Mouse (Mus musculus) embryonic facial prominence, embryonic 10.5 days (tissue): ENCODE data around the gene Enox1. TPM values are rescaled to one million over a fixed set of nuclear protein-coding genes. Genes with fewer than 3 reads are reported as not detected.

Experiments
- DNase-seq: peaks from one replicate; pipeline ENCODE4 v3.0.0-alpha.2; 2017; ENCODE audit warnings: low spot score
- H3K27ac ChIP-seq: fragments of 300-500 bp; sonication (generic); replicated peaks from 2 replicates; pipeline ENCODE4 v1.5.1; 2016; ENCODE audit warnings: mild to moderate bottlenecking
- H3K27me3 ChIP-seq: fragments of 300-500 bp; sonication (generic); replicated peaks from 2 replicates; pipeline ENCODE4 v1.6.1; 2016; ENCODE audit warnings: low read depth, mild to moderate bottlenecking; ENCODE audit not compliant: poor library complexity, severe bottlenecking
- H3K36me3 ChIP-seq: fragments of 300-500 bp; sonication (generic); replicated peaks from 2 replicates; pipeline ENCODE4 v1.6.1; 2016; ENCODE audit warnings: mild to moderate bottlenecking, moderate library complexity
- H3K4me1 ChIP-seq: fragments of 300-500 bp; sonication (generic); 2 replicates; pipeline ENCODE4 v1.6.1; 2016
- H3K4me3 ChIP-seq: fragments of 300-500 bp; sonication (generic); 2 replicates; pipeline ENCODE4 v1.5.1; 2016; ENCODE audit warnings: mild to moderate bottlenecking, moderate library complexity
- H3K9me3 ChIP-seq: fragments of 300-500 bp; sonication (generic); 2 replicates; pipeline ENCODE4 v1.6.1; 2016; ENCODE audit warnings: mild to moderate bottlenecking
- WGBS: fragments of 180-500 bp; shearing (Covaris S2); methylation state at CpG from one replicate; pipeline ENCODE4 v1.1.7; 2016; 5-methylcytosine and 5-hydroxymethylcytosine counted together
- polyA plus RNA-seq: library from polyadenylated mRNA; unstranded; fragments of >200 nt; fragmentation: Nextera tagmentation; extraction: Ambion mirVana; gene quantifications from 2 replicates; pipeline ENCODE4 v1.2.1, GENCODE M21; 2016

Gene Enox1
- polyA plus RNA-seq, 1 experiment from 2014 or later, result 9.1 TPM

DNA sequence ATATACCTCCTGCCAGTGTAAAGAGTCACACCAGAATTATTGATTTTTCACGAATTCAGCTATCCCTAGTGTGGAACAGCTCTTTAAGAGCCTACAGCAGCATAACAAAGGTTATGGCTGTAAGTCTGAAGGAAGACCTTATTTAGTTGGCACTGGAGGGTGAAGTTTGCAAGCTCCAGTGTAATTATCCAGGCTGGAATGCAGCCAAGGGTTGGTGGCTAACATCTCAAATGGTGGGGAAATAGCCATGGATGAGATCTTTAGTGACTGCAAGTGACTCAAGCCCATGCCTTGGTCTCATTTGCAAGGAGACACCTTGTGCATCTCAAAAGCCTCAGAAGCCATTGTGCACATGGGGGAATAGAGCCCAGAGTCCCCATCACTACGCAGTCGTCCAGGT, 5.9 kb downstream of the Enox1 start:
- no peaks in the 10 kb centered on the region for H3K36me3 ChIP-seq
- no peak for DNase-seq
- H3K27ac ChIP-seq, result no peak overlapping the region
- WGBS, result 89% methylated on average over 3 of the region's 3 CpGs
- H3K4me3 ChIP-seq, result no peak overlapping the region
- H3K27me3 ChIP-seq, result peaks cover 10% of the 10 kb centered on the region; the same call in 1 of the 2 replicates
- no peaks in the 10 kb centered on the region for H3K9me3 ChIP-seq
- peaks cover 3% of the 10 kb centered on the region; the same call in 1 of the 2 replicates for H3K4me1 ChIP-seq

DNA sequence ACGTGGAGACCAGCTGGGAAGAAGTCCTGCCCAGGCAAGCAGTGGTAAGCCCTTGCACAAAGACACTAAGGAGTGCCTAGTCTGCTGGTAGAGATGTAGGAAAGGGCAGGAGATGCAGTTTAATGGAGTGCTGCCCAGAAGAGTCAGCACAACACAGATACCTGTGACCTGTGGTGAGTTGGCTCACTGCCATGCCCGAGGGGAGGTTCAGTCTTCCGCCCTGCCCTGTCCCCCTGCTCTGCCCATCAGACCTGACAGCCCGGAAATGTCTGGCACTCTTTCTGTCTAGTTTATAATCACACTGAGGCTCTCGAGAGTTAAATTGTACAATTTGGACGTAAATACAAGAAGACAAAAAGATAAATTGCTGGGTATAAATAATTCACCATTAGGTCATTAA, 7.8 kb downstream of the Enox1 start:
- no peak overlapping the region for H3K4me3 ChIP-seq
- H3K36me3 ChIP-seq, result no peaks in the 10 kb centered on the region
- H3K9me3 ChIP-seq, result no peaks in the 10 kb centered on the region
- H3K4me1 ChIP-seq, result no peaks in the 10 kb centered on the region
- no peak for DNase-seq
- WGBS, result 88% methylated on average over 6 of the region's 6 CpGs
- H3K27ac ChIP-seq, result no peak overlapping the region
- no peaks in the 10 kb centered on the region for H3K27me3 ChIP-seq

DNA sequence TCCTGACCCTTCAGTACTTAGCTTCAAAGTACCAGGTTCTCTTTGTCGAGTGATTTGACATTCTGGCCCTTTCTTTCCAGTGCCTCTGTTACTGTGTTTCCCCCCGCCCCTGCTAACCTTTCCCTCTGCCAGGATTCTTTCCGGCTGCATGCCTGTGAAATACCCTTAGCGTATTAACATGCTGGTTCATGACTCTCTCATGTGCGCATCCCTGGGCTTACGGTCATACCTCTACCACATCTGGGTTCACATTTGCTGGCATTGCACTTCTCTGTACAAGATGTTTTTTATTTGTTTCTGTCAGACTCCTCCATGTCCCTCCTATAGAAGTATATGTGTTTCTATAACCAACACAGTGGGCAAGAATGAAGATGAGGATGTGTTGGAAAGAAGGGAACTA, 11.6 kb downstream of the Enox1 start:
- no peak overlapping the region for H3K27ac ChIP-seq
- no peaks in the 10 kb centered on the region for H3K9me3 ChIP-seq
- 89% methylated on average over 6 of the region's 6 CpGs for WGBS
- H3K4me3 ChIP-seq, result no peak overlapping the region
- H3K4me1 ChIP-seq, result no peaks in the 10 kb centered on the region
- H3K36me3 ChIP-seq, result no peaks in the 10 kb centered on the region
- H3K27me3 ChIP-seq, result no peaks in the 10 kb centered on the region
- DNase-seq, result no peak

DNA sequence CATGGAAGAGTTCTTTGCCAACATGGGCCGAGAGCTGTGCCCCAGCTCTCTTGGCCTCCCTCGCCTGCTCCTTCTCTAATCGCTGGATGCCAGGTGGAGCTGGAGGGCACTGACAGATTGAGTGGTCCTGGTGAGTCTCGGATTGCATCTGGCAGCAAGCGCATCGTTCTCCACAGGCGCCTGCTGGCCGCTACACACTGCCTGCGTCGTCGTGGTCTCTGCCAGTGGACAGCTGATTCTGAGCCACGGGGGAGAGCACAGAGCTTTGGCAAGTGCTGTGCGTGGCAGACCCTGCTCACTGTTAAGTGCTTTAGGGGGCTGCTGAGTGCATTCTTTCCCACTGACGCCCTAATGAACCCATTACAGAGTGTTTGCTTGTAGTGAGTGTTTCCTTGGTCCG, 17.9 kb downstream of the Enox1 start:
- no peak for DNase-seq
- Histone ChIP-seq H3K27me3 (no peaks in the 10 kb centered on the region), H3K4me3 (no peak overlapping the region), H3K4me1 (no peaks in the 10 kb centered on the region), H3K9me3 (no peaks in the 10 kb centered on the region), H3K36me3 (no peaks in the 10 kb centered on the region), H3K27ac (no peak overlapping the region)
- WGBS, result 81% methylated on average over 15 of the region's 15 CpGs

DNA sequence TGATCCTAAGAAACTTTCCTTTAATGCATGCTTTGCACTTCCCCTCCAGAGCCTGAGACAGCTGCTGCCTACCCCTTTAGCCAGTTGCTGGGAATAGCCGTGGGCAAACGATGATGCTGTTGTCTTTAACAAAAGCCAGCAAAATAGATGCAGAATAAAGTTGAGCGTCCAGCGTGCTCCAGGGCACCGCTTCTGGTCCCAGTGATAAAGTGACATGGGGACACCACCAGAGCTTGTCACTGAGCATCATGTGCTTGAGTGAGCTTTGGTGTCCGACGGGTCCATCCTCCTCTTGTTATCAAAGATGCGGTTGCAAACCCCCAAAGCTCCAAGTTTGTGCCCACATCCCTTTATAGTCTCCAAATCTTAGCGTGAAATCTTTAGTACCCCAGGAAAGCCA, 18.4 kb downstream of the Enox1 start:
- Histone ChIP-seq H3K27me3 (no peaks in the 10 kb centered on the region), H3K27ac (no peak overlapping the region), H3K4me3 (no peak overlapping the region), H3K4me1 (no peaks in the 10 kb centered on the region), H3K36me3 (no peaks in the 10 kb centered on the region), H3K9me3 (no peaks in the 10 kb centered on the region)
- no peak for DNase-seq
- WGBS, result 91% methylated on average over 9 of the region's 9 CpGs

DNA sequence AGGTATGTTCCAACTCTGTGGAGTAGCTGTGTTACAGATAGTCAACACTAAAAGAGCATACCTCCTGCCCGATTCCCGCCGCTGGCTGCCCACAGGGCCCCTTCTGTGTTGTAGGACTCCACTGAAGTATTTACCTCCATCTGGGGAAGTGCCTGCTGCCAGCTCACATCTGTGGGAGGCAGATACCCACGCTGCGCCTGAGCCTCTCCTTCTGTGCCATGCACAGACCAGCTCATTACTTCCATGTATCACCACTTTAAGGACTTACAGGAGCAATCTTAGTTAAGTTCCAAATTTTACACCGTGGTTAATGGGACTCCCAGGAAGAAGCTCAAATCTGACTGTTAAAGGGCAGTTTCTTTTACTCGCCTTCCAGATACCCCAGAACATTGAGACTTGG, 23.7 kb downstream of the Enox1 start:
- H3K4me3 ChIP-seq, result no peak overlapping the region
- DNase-seq, result no peak
- H3K27ac ChIP-seq, result no peak overlapping the region
- 91% methylated on average over 7 of the region's 7 CpGs for WGBS
- H3K36me3 ChIP-seq, result no peaks in the 10 kb centered on the region
- H3K27me3 ChIP-seq, result no peaks in the 10 kb centered on the region
- H3K4me1 ChIP-seq, result 0 out of 2 replicates have a peak, but pooled peaks cover 6% of the 10 kb centered on the region
- H3K9me3 ChIP-seq, result no peaks in the 10 kb centered on the region

DNA sequence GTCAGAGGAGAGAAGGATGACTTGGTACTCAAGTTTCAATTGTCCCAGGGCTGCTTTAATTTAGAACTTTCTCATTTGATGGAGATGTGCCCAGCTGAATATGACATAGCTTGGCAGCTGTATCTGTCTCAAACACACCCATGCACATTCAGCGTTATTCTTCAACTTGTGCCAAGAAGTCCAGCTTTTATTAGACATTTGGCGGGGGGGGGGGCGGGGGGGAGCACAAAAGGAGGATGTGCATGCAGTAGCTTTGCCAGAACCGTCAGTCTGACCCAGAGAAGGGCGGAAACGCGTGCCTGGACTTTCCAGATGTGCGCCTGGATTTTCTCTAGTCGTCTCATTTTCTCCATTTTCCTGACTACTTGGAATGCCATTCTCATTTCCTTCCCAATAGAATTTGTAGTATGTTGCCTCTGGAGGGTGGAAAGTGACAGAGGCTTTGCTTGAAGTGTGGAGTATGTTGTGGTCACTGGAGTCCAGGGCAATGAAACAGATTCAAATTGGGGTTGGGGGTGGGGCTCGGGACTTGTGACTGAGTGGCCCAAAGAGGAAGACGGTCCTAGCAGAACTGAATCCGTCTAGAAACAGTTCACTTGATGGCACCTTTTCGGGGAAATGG, 24.3 kb downstream of the Enox1 start:
- no peaks in the 10 kb centered on the region for H3K27me3 ChIP-seq
- no peak overlapping the region for H3K4me3 ChIP-seq
- 0 out of 2 replicates have a peak, but pooled peaks cover 6% of the 10 kb centered on the region for H3K4me1 ChIP-seq
- DNase-seq, result no peak
- H3K27ac ChIP-seq, result no peak overlapping the region
- H3K9me3 ChIP-seq, result no peaks in the 10 kb centered on the region
- WGBS, result 81% methylated on average over 13 of the region's 13 CpGs
- H3K36me3 ChIP-seq, result no peaks in the 10 kb centered on the region

DNA sequence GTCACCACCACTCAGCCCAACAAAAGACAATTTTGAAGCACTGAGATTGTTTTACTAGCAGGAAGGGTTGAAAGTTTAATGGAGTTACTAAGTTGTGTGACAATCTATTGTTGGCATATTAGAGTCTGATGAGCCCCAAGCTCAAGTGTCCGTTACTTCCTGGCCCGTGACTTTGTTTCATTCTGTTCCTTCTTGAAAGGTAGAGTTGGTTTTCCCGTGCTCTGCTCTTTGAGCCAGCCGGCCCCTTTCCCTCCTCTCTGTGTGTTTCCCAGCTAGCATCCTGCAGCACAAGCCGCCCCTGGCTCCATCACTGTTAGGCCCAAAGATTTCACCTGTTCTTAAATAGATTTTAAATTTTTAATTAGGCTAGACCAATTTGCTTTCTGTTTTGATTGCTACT, 26.9 kb downstream of the Enox1 start:
- H3K27me3 ChIP-seq, result no peaks in the 10 kb centered on the region
- H3K9me3 ChIP-seq, result no peaks in the 10 kb centered on the region
- H3K4me1 ChIP-seq, result 0 out of 2 replicates have a peak, but pooled peaks cover 6% of the 10 kb centered on the region
- no peak overlapping the region for H3K4me3 ChIP-seq
- no peak overlapping the region for H3K27ac ChIP-seq
- no peak for DNase-seq
- no peaks in the 10 kb centered on the region for H3K36me3 ChIP-seq
- 89% methylated on average over 5 of the region's 5 CpGs for WGBS

DNA sequence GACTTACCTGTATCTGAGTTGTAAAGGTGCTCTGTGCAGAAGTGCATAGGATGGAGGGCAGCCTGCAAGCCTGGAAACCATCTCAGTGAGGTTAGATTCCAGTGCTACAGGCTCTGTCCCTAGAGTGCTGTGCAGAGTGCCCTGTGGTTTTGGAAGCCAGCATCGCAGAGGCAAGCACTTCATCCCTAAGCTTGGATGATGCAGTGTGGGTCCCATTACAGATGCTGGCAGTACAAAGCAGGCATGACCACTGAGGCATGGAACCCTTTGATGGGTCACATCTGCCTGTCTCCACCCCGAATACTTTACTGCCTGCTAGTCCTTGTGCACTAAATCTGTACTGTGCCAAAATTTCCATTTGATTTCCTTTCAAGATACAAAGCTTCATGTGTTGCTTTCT, 33.6 kb downstream of the Enox1 start:
- no peak for DNase-seq
- Histone ChIP-seq H3K4me3 (no peak overlapping the region), H3K9me3 (no peaks in the 10 kb centered on the region), H3K36me3 (no peaks in the 10 kb centered on the region), H3K4me1 (no peaks in the 10 kb centered on the region; the same call in 1 of the 2 replicates), H3K27me3 (no peaks in the 10 kb centered on the region), H3K27ac (no peak overlapping the region)
- 91% methylated on average over 2 of the region's 2 CpGs for WGBS

DNA sequence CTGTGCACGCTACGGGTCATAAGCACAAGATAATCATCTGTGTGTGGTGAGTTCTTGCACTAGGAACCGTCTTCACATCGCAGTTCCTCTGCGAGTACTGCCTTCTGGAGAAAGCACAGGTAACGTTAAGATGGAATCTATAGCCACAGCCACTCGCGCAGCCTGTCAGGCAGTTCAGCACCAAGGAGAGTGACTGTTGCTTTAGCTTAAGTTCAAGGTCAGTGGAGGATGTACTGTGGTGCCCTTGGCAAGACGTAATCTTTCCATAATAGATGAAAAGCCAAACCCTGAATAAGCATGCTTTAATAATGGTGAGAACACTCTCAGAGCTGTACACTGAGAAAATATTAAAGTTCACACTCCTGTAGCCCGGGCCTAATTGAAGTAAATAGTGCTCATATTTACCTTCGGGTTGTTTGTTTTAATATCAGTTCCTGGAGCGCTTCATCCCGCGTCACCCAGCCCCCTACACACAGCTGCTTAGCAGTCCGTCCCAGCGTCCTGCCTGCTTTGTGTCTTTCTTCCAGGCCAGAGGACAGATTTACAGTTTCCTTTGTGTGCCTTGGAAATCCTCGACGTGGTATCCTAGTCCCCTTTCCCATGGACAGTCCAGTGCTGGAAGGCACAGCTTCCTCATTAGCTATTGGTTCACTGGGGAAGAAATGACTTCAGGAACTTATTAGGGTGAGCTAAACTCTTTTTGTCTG, 38.9 kb downstream of the Enox1 start:
- Histone ChIP-seq H3K27me3 (no peaks in the 10 kb centered on the region), H3K9me3 (no peaks in the 10 kb centered on the region), H3K36me3 (no peaks in the 10 kb centered on the region), H3K4me3 (no peak overlapping the region), H3K27ac (no peak overlapping the region), H3K4me1 (peaks cover 19% of the 10 kb centered on the region)
- 63% methylated on average over 18 of the region's 18 CpGs for WGBS
- DNase-seq, result peak; percentile 57

DNA sequence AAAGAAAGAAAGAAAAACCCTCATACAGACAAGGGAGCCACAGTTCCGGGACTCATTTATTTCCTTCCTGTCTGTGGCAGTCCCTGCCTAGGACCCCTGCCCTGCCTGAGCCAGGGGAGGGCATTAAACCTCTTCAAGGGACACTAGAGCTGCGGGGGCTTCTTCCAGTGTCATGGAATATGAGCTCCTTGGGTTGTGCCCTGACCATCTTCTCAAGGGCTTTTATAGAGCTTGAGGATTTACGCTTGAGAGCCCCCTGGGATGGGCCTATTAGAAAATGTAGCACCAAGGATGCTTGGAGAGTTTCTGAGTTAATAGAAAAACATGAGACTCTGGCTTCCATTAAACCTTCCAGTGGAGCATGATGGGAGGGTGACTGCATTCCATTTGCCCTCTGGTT, 39.7 kb downstream of the Enox1 start:
- DNase-seq, result no peak
- Histone ChIP-seq H3K4me3 (no peak overlapping the region), H3K27me3 (no peaks in the 10 kb centered on the region), H3K36me3 (no peaks in the 10 kb centered on the region), H3K9me3 (no peaks in the 10 kb centered on the region), H3K27ac (no peak overlapping the region), H3K4me1 (peaks cover 19% of the 10 kb centered on the region)
- 64% methylated on average over 3 of the region's 3 CpGs for WGBS

DNA sequence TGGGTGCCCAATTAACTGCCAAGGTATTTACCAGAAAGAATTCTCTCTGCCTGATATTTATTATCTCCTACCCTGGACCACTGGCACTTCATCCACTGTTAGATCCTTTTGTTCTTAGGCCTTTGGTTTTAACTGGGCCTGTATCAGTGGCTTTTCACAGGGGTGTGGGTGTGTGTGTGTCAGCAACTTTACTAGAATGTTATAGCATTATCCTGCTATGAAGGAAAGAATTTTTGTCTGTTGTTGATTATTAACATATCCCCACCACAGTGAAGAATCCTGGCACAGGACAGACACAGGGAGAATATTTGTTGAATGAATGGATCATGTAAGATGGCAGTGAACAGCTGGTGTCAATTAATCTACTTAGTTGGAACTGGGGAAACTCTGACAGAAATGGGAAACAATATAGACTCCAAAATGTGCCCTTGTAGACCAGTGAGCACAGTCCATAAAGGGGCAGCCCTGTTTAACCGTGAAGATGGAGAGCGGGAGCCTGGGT, 40.9 kb downstream of the Enox1 start:
- Histone ChIP-seq H3K9me3 (no peaks in the 10 kb centered on the region), H3K4me1 (peaks cover 19% of the 10 kb centered on the region), H3K27me3 (no peaks in the 10 kb centered on the region), H3K36me3 (no peaks in the 10 kb centered on the region), H3K4me3 (no peak overlapping the region), H3K27ac (no peak overlapping the region)
- no peak for DNase-seq
- WGBS, result 63% methylated on average over 2 of the region's 2 CpGs

DNA sequence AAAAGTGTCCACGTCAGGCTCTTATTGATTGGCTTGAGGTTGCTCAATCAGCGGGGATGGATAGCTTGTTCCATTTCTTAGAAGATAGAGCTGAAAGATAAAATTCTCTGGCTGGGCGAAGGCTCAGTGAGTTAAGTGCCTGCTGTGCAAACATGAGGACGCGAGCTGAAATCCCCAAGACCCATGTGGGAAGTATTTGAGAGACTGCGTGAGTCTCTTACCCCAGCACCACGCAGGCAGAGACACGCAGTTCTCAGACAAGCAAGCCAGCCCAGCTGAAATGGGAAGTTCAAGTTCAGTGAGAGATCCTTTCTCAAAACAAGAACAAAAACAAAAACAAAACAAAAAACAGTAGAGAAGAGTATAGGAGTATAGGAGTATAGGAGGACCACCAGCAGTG, 54.3 kb downstream of the Enox1 start:
- no peak for DNase-seq
- Histone ChIP-seq H3K4me3 (no peak overlapping the region), H3K27ac (no peak overlapping the region), H3K9me3 (no peaks in the 10 kb centered on the region), H3K4me1 (no peaks in the 10 kb centered on the region), H3K36me3 (no peaks in the 10 kb centered on the region), H3K27me3 (no peaks in the 10 kb centered on the region)
- 87% methylated on average over 8 of the region's 8 CpGs for WGBS
